Mouse (Mus musculus): ENCODE data around the gene Fam117a.

- TF ChIP-seq CTCF (IDR thresholded peaks at IDR 0.05; ENCODE audit: borderline replicate concordance, insufficient read depth, low read depth, low read length) (no peak), POLR2A (IDR thresholded peaks at IDR 0.05; ENCODE audit: borderline replicate concordance, insufficient read depth, low read length) (no peak)
Observed at GRCm38 (mm10) chr11:95368231-95368823, 31.5 kb downstream of the Fam117a start.

All from cerebellum, adult 2 months (tissue).